Mouse (Mus musculus) neural tube, embryonic 13.5 days (tissue): ENCODE results near the gene Pacrg. TPM values are rescaled to one million over a fixed set of nuclear protein-coding genes. Genes with fewer than 3 reads are reported as not detected.
A peak's percentile ranks its signal among the peaks of the same experiment; 100 is the strongest.

Experiments used
- ATAC-seq: fragments of 200-750 bp; cut with Nextera tagmentation; 2 replicates; pipeline ENCODE4 v1.8.0; 2017; ENCODE audit warnings: low read depth, mild to moderate bottlenecking, moderate TSS enrichment, moderate library complexity
- H3K27ac ChIP-seq: fragments of 300-500 bp; sonication (generic); replicated peaks from 2 replicates; pipeline ENCODE4 v1.5.1; 2015; ENCODE audit warnings: moderate library complexity, mild to moderate bottlenecking, inconsistent platforms
- H3K27me3 ChIP-seq: fragments of 300-500 bp; sonication (generic); 2 replicates; pipeline ENCODE4 v1.6.1; 2015; ENCODE audit warnings: mild to moderate bottlenecking, inconsistent platforms
- H3K36me3 ChIP-seq: fragments of 300-500 bp; sonication (generic); 2 replicates; pipeline ENCODE4 v1.6.1; 2015; ENCODE audit warnings: mild to moderate bottlenecking, inconsistent platforms
- H3K4me1 ChIP-seq: fragments of 300-500 bp; sonication (generic); replicated peaks from 2 replicates; pipeline ENCODE4 v1.6.1; 2015; ENCODE audit warnings: inconsistent platforms
- H3K4me2 ChIP-seq: fragments of 300-500 bp; sonication (generic); 2 replicates; pipeline ENCODE4 v1.6.1; 2015; ENCODE audit warnings: inconsistent platforms, mild to moderate bottlenecking, moderate library complexity
- H3K4me3 ChIP-seq: fragments of 300-500 bp; sonication (generic); 2 replicates; pipeline ENCODE4 v1.5.1; 2015; ENCODE audit warnings: mild to moderate bottlenecking, inconsistent platforms
- H3K9ac ChIP-seq: fragments of 300-500 bp; sonication (generic); 2 replicates; pipeline ENCODE4 v1.6.1; 2015; ENCODE audit warnings: moderate library complexity, mild to moderate bottlenecking, inconsistent platforms
- H3K9me3 ChIP-seq: fragments of 300-500 bp; sonication (generic); 2 replicates; pipeline ENCODE4 v1.6.1; 2016; ENCODE audit warnings: inconsistent platforms
- WGBS: fragments of 180-500 bp; shearing (Covaris S2); methylation state at CpG from one replicate; pipeline ENCODE4 v1.1.7; 2015; 5-methylcytosine and 5-hydroxymethylcytosine counted together
- polyA plus RNA-seq: library from polyadenylated mRNA; unstranded; fragments of >200 nt; fragmentation: Nextera tagmentation; extraction: Ambion mirVana; gene quantifications from 2 replicates; pipeline ENCODE4 v1.2.1, GENCODE M21; 2015

Pacrg gene
- polyA plus RNA-seq, 1 experiment from 2014 or later = 14.2 TPM

DNA sequence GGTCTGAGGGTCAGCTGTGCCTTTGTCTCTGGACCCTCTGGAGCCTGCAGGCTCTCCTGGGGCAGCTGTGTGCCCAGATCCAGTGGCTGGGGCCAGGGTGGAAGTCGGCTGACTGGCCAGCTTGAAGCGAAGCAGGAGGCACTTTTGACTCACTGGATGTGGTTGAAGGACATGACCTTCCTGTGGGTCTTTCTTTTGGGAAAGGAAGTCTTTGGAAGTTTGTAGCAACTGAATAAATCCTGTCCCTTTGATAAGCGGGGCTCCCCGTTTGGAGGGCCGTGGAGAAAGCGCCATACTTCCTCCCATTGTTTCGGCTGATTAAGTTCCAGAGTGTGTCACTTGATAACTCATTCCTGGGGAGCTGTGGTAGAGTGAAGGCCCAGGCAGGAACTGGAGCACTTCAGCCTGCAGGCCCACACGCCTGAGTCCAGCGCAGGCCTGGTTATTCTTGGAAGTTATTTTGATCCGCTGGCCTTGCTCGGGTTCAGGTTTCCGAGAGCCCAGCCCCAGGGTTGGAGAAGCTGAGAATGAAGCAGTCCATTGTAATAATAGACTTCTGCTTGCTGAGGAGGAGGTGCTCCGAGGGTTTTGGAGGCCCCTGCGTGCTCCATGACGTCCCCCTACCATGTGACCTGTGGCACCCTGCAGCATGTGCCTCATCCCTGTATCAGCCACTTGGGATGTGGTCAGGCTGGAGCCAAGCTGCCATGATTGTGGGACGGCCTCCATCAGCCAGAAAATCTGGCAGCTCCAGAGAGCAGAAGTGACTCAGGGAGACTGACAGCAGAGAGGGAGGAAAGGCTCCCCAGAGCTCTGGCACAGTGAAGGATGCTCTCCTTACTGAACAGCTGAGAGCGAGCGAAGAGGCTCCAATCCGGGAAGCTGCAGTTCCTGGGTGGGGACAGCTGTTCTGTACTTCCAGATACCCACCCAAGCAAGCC lies 449.6 kb downstream of the Pacrg start:
- Histone ChIP-seq H3K36me3 (no peaks in the 10 kb centered on the region), H3K9ac (no peak overlapping the region), H3K4me2 (no peak overlapping the region), H3K9me3 (no peaks in the 10 kb centered on the region), H3K27me3 (no peaks in the 10 kb centered on the region), H3K4me3 (no peak overlapping the region), H3K27ac (peak overlapping the region; percentile 80), H3K4me1 (peaks cover 19% of the 10 kb centered on the region)
- 0 out of 2 replicates have a peak, but pooled peaks have one; percentile 37 for ATAC-seq
- 53% methylated on average over 19 of the region's 19 CpGs for WGBS

DNA sequence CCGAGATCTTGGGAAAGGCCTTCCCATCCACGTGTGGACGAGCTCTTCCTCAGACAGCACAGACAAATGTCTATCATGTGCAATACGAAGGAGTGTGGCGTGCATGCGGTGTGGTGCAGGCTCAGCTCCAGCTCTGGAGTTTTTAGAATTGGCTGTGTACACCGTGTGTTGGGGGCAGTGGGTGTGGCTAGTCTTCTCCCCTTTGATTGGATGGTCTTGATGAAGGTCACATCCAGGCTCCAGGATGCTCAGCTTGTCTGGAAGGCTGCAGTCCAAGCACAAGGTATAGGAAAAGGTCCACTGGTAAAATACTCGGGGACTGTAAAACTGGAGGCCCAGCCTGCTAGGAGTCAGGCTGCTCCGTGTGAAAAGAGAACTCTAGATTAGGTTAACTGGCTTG lies 450.4 kb downstream of the Pacrg start:
- WGBS = 79% methylated on average over 9 of the region's 9 CpGs
- no peak overlapping the region for H3K4me3 ChIP-seq
- ATAC-seq = no peak
- no peaks in the 10 kb centered on the region for H3K36me3 ChIP-seq
- peaks cover 13% of the 10 kb centered on the region for H3K4me1 ChIP-seq
- H3K27ac ChIP-seq = peak overlapping the region; percentile 80; the same call in 1 of the 2 replicates
- H3K4me2 ChIP-seq = no peak overlapping the region
- H3K9me3 ChIP-seq = no peaks in the 10 kb centered on the region
- no peaks in the 10 kb centered on the region for H3K27me3 ChIP-seq
- H3K9ac ChIP-seq = no peak overlapping the region

DNA sequence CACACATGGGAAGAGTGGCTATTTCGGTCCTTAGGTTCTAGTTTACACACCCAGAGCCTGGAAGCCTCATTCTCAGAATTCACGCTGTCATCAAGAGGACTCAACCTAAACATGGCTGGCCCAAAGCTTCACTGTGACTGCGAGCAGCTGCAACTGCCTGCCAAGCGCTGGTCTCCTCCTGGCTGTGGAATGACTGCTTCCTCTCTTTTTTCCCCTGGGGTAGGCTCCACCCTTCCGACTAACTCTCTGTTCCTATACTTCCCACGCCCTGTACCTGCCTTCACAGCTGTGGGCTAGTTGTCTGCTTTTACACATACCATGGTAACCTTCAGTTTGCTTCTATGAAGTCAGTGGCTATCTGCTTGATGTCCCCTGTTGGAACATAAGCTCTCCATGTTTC lies 453.6 kb downstream of the Pacrg start:
- H3K36me3 ChIP-seq = no peaks in the 10 kb centered on the region
- no peak for ATAC-seq
- no peak overlapping the region for H3K9ac ChIP-seq
- H3K27me3 ChIP-seq = no peaks in the 10 kb centered on the region
- no peak overlapping the region for H3K4me2 ChIP-seq
- no peak overlapping the region for H3K27ac ChIP-seq
- no peaks in the 10 kb centered on the region for H3K9me3 ChIP-seq
- WGBS = 74% methylated on average over 6 of the region's 6 CpGs
- H3K4me1 ChIP-seq = peaks cover 12% of the 10 kb centered on the region
- H3K4me3 ChIP-seq = no peak overlapping the region

DNA sequence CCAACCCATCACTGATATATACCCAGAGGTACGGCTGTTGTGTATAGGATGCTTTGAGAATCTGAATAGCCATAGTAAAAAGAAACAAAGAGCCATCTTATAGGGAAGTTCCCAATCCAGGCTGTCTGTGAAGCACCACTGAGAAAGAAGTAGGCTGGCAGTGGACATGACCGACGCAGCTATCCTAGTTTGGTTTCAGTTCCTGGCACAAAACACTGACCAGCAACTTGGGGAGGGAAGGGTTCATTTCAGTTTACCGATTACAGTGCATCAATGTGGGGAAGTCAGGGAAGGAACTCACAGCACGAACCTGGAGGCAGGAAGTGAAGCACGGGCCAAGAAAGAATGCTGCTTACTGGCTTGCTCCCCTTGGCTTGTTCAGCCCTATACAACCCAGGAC lies 456.7 kb downstream of the Pacrg start:
- Histone ChIP-seq H3K4me3 (no peak overlapping the region), H3K27me3 (no peaks in the 10 kb centered on the region), H3K4me2 (no peak overlapping the region), H3K4me1 (peaks cover 9% of the 10 kb centered on the region), H3K9me3 (no peaks in the 10 kb centered on the region), H3K9ac (no peak overlapping the region), H3K36me3 (no peaks in the 10 kb centered on the region), H3K27ac (no peak overlapping the region)
- ATAC-seq = no peak
- 84% methylated on average over 6 of the region's 6 CpGs for WGBS

GRCm38 (mm10) chr17:10378467-10379175 lies 461.5 kb downstream of the Pacrg start:
- no peak overlapping the region for H3K4me2 ChIP-seq
- no peaks in the 10 kb centered on the region for H3K27me3 ChIP-seq
- no peaks in the 10 kb centered on the region for H3K36me3 ChIP-seq
- no peak overlapping the region for H3K4me3 ChIP-seq
- H3K9me3 ChIP-seq = no peaks in the 10 kb centered on the region
- H3K4me1 ChIP-seq = peaks cover 18% of the 10 kb centered on the region
- no peak overlapping the region for H3K27ac ChIP-seq
- H3K9ac ChIP-seq = no peak overlapping the region
- ATAC-seq = no peak
- 77% methylated on average over 10 of the region's 10 CpGs for WGBS

DNA sequence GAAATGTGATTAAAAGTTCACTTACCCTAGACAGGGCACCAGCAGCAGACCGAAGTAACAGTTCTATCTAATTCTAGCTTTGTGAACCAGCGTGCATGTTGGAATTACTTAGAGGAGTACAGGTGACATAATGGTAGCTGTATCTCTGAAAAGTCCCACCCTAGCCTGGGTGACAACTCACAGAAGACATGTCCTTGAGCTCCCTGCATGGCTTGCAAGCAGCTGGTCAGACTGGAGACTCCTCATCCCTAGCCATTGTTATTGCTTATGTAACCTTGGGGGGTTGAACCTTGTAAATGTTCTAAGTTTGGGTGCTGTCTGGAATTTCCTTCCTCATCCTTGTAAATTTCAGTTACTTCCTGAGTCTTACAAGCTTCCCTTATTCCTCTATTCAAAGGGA lies 462.5 kb downstream of the Pacrg start:
- H3K4me2 ChIP-seq = no peak overlapping the region
- H3K27me3 ChIP-seq = no peaks in the 10 kb centered on the region
- no peaks in the 10 kb centered on the region for H3K36me3 ChIP-seq
- H3K4me1 ChIP-seq = peaks cover 21% of the 10 kb centered on the region
- H3K9ac ChIP-seq = no peak overlapping the region
- no peak overlapping the region for H3K27ac ChIP-seq
- H3K4me3 ChIP-seq = no peak overlapping the region
- no peak for ATAC-seq
- WGBS = 96% methylated on average over 2 of the region's 2 CpGs
- H3K9me3 ChIP-seq = no peaks in the 10 kb centered on the region

DNA sequence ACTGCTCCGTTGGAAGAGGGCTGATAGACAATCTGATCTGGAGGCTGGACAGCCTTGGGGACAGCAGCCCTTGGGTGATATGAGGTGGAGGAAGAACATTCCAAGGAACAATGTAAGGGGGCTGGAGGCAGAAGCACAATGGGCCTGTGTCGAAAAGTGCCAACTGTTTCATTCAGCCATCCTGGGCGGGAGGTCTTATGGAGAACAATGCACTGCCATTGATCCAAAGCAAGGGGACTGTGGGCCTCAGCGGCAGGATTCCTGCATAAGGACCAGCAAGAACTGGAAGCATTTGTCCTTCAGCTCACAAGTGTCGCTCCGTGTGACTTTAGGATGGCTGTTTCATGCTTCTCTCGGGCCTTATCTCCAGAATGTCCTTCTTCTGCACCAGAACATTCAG lies 465.8 kb downstream of the Pacrg start:
- Histone ChIP-seq H3K27ac (no peak overlapping the region), H3K27me3 (no peaks in the 10 kb centered on the region), H3K4me1 (peaks cover 22% of the 10 kb centered on the region), H3K9me3 (no peaks in the 10 kb centered on the region), H3K36me3 (no peaks in the 10 kb centered on the region), H3K9ac (no peak overlapping the region), H3K4me3 (no peak overlapping the region), H3K4me2 (no peak overlapping the region)
- ATAC-seq = no peak
- 26% methylated on average over 7 of the region's 7 CpGs for WGBS

GRCm38 (mm10) chr17:10373727-10374126 lies 466.4 kb downstream of the Pacrg start:
- no peak for ATAC-seq
- Histone ChIP-seq H3K36me3 (no peaks in the 10 kb centered on the region), H3K27me3 (no peaks in the 10 kb centered on the region), H3K4me1 (peaks cover 16% of the 10 kb centered on the region), H3K9ac (no peak overlapping the region), H3K4me3 (no peak overlapping the region), H3K9me3 (no peaks in the 10 kb centered on the region), H3K4me2 (no peak overlapping the region), H3K27ac (no peak overlapping the region)
- WGBS = 78% methylated on average over 3 of the region's 3 CpGs

DNA sequence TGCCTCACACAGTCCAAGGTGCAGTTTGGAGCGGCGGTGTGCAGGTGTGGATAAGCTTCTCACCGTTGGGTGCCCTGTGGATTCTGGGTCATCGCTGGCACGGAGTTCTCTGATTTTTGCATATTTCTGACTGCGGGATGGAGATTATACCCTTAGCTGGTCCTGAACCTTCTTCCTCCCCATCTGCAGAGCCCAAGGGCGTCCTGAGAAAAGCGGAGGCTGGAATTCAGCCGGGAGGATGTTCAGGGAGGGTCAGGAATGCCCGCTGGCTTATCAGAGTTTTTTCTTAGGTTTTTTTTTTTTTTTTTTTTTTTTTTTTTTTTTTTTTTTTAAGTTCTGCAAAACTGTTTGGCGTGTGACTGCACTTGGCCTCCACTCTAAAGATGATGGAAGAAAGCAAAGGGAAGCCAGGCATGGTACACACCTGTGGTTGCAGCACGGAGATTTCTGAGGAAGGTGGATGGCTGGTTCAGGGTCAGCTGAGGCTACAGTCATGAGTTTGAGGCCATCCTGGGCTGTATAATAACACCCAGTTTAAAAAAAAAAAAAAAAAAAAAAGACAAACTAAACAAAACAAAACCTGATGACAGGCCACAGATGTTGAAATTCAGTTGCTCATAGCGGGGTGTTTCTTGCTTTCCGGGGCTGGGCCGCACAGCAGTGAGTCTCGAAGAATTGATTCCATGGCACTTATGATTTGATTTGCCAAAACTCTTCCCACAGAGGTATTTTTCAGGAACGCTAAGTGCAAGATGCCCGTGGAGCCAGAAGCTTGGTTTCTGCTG lies 467.9 kb downstream of the Pacrg start:
- H3K36me3 ChIP-seq = no peaks in the 10 kb centered on the region
- no peak overlapping the region for H3K27ac ChIP-seq
- no peak overlapping the region for H3K4me3 ChIP-seq
- ATAC-seq = no peak
- no peak overlapping the region for H3K9ac ChIP-seq
- 73% methylated on average over 18 of the region's 18 CpGs for WGBS
- no peak overlapping the region for H3K4me2 ChIP-seq
- peaks cover 13% of the 10 kb centered on the region for H3K4me1 ChIP-seq
- no peaks in the 10 kb centered on the region for H3K9me3 ChIP-seq
- no peaks in the 10 kb centered on the region for H3K27me3 ChIP-seq

DNA sequence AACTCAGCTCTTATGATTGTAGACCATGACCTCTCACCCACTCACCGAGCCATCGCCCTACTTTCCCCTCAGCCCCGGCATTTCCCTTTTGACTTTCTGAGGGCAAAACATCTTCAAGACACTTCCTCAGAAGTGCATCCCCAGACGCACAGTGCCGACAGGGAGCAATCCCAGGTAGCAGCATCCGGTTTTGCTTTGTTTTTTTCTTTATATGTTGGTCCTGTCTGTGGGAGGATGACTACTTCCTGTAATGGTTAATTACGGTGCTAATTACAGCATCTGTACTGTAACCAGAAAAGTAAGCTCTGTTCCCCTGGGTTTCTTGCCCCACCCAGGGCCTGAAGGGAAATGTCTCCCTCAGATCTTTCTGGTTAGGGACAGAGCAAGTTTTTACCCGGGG lies 468.6 kb downstream of the Pacrg start:
- H3K4me2 ChIP-seq = no peak overlapping the region
- H3K4me1 ChIP-seq = peaks cover 13% of the 10 kb centered on the region
- H3K27me3 ChIP-seq = no peaks in the 10 kb centered on the region
- no peaks in the 10 kb centered on the region for H3K36me3 ChIP-seq
- no peak overlapping the region for H3K4me3 ChIP-seq
- H3K9me3 ChIP-seq = no peaks in the 10 kb centered on the region
- H3K27ac ChIP-seq = no peak overlapping the region
- no peak overlapping the region for H3K9ac ChIP-seq
- no peak for ATAC-seq
- 79% methylated on average over 8 of the region's 8 CpGs for WGBS

DNA sequence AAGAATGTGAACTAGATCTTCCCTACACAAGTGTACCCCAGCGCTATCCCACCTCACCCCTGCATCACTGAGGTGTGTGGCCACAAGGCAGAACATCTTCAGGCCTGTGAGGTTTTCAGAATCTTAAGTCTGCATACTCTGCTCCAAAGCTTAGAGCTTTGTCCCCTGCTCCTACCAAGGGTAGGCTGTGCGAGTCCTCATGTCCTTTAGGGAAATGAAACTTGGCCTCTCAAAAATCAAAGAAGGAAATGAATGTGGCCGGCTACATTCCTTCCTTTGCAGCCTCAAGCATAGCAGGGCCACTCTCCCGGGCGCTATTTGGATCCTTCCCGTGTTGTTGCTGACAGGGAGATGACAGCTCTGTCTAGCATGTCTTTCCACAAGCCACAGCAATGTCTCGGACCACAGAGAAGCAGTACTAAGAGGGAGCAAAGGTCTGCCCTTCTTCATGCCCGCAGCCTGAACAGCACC lies 469.4 kb downstream of the Pacrg start:
- no peak overlapping the region for H3K4me3 ChIP-seq
- no peaks in the 10 kb centered on the region for H3K36me3 ChIP-seq
- H3K9me3 ChIP-seq = no peaks in the 10 kb centered on the region
- no peak for ATAC-seq
- H3K4me1 ChIP-seq = peaks cover 13% of the 10 kb centered on the region
- WGBS = 76% methylated on average over 8 of the region's 8 CpGs
- H3K27me3 ChIP-seq = no peaks in the 10 kb centered on the region
- no peak overlapping the region for H3K9ac ChIP-seq
- no peak overlapping the region for H3K4me2 ChIP-seq
- H3K27ac ChIP-seq = no peak overlapping the region
